Mouse (Mus musculus): ENCODE measurements around the gene Hapln1.

- TF ChIP-seq POLR2A (IDR thresholded peaks at IDR 0.05; ENCODE audit: borderline replicate concordance, control insufficient read depth, low read depth, low read length) (no peak), CTCF (IDR thresholded peaks at IDR 0.05; ENCODE audit: control insufficient read depth, insufficient read depth, low read length) (no peak)
These were observed 44.4 kb downstream of the Hapln1 start for GRCm38 (mm10) chr13:89583747-89584738.
